Mouse (Mus musculus): ENCODE results near the gene Nod1.
A peak's percentile ranks its signal among the peaks of the same experiment; 100 is the strongest.

The Nod1 gene

DNA sequence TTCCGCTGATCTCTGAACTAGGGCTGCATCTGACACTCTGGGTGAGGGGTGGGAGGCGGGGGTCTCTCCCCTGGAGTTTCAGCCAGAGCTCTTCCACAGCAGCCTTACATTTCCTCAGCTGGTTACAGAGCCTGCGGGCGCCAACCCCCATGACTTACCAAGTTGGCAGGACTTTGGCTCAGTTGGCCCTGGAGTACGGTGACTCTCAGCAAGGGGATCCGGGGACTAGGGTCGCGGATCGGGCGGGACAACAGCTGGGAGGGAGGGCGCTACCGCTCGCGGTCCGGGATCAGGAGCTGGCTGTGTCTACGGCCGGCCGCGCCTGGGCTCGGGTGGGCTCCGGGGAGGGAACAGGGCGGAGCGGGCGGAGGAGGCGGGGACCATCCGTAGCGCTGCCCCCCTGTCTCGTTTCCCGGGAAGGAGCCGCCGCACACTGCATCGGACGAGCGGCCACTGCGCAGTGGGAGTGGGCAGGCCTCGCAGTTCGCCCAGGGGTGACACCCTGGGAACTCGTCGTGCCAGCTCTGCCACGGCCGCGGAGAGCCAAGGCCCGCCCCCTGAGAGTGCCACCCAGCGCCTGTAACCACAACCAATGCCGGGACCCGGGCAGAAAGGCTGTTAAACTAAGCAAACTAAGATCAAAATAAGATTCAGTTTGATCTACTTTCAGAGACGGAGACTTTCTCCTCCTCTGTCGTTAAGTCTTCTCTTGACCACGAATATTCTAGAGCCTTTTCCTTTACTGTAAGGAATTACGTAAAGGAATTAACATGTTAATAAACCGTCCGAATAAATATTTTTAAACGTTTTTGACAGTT is at the start of gene Nod1:
Nod1 (minus strand) TSS at position 502 of the 818 bp plus-strand sequence.
- peak; percentile 51 for DNase-seq

DNA sequence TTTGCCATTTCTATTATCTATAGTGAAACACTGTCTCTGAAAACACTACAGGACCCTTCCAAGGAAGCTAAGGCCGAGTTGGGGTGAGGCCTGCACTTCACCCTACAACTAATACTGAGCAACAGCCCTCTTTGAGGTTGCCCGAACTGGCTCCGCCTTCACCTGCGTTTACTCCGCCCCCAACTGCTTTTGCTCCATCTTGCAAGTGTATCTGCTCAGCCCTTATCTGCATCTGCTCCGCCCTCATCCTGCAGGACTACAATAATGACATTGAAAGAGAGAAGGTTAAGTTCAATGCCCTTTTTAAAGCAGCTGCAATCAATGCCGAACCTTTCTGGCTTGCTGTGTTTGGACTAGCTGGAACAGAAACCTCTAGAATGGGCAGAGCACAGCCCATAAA is 49.4 kb upstream of the Nod1 start:
- DNase-seq, result no peak

DNA sequence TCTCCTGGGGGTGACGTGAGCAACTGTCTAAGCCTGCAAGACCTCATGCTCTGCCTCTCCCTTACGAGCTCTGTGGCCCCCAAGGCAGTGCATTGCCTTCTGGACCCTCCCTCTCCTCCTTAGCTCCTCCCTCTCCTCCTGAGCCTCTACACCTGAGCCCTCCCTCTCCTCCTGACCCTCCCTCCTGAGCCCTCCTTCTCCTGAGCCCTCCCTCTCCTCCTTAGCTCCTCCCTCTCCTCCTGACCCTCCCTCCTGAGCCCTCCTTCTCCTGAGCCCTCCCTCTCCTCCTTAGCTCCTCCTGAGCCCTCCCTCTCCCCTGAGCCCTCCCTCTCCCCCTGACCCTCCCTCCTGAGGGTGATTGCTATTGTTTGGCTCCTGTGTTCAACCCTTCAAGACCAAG is 46.0 kb upstream of the Nod1 start:
- DNase-seq, result no peak

DNA sequence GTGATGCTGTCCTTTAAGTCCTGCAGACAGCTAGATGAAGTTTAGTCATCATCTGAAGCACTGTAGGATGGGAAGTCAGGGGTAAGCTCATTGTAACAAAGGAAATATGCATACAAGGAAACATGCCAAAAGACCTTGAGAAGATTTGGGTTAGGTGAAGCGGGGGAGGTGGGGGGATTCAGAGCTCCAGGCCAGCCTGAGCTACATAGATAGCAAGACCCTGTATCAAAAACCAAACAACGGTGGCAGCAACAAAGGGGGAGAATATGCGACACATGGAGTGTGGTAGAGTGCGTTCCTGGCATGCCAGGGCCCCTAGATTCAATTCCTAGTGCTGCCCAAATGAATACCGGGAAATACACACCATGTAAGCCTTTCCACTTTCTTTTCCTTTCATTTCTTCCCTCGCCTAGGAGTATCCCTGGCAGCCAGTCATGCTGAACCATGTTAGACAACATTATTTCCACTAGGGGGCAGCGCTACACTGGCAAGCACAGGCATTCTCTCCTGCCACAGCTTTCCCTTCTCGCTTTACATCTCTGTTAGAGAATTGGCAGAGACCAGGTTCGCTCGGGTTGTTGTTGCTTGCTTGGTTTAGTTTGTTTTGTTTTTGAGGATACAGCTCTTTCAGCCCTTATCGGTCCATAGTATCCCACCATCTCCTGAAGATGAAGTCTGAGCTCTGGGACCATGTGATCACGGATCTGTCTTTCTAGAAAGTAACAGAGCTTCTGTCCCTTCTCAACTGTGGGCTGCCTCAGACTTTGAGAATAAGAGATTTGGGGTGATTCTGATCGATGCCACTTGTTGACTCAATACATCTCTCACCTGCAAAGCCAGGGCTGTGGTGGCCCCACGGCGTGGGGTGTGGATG is 44.5 kb upstream of the Nod1 start:
- DNase-seq, result peak; percentile 37

DNA sequence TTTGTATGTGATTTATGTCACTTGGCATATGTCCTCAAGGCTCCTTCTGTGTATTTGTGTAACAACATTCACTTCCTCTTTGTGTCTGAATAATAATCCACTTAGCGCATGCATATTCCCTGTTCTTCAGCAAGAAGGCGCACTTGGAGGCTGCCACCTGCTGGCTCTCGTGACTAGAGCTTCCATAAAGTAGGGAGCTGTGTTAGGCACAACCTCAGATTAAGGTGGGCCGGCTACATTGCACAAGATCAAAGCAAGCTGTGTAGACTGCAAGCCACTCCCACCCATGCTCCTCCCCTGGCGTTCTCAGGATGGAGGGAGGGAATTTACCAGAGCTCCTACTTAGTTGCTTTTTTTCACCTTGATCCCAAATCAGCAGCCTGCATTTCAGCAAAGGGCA is 43.8 kb upstream of the Nod1 start:
- peak; percentile 39 for DNase-seq

DNA sequence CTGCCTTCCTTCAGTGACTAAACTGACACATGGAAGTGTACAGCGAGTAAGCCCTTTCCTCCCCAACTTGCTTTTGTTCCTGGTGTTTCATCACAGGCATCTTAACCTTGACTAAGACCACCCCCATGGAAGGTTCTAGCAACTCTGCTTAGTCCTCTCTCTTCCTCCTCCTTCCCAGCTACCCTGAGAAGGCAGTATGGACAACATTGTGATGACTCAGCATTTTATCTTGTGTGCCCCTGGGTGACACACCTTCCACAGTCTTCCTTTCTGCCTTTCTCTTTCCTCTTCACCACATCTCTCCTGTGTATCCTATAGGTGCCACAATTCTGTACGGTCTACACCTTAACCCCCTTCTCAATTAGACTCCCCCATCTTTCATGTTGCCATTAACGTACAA is 41.8 kb upstream of the Nod1 start:
- no peak for DNase-seq

DNA sequence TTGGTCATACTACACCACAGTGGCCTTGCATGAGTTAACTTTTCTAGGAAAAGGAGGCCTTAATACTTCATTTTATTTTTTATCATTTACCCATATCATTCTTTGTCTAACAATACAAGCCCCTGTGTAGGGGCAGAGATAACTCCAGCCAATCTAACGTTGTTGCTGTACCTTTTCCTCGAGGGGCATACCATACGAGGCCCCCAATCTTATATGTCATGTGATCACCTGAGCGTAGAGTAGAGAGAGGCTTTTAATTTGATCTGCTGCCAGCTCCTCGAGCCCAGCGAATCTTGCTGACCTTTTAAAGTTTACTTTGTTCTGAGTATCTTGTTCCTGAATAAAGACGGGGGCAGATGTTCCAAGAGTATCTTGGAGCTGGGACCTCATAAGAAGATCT is 40.1 kb upstream of the Nod1 start:
- DNase-seq, result no peak

DNA sequence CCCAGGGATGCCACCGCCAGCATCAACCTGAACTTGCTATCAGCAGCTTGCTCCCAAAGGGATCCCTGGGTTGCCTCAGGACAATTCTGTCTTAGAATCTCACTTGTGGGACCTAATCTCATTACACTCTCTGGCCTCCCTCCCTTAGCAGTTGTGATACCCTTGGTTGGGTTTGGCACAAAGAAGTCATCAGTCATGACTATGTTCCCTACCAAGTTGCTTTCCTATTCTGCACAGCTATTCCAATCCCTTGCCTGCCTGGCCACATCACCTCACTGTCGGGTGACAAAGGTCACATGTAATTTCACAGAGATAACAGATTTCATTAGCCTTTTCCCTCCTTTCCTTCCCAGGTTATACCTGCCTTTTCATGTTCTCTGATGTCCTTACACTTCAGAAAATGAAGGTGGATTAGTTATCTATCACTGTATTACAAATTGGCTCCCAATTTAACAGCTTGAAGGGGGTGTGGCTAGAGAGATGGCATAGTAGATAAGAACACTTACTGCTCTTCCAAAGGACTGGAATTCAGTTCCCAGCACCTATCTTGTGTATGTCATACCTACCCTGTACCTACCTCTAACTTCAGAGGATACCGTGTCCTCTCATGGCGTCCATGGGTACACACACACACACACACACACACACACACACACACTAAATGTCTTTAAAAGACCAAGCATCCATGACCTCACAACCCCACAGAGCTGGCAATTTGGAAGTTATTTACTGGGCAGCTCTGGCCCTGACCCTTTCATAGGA is 38.1 kb upstream of the Nod1 start:
- no peak for DNase-seq

DNA sequence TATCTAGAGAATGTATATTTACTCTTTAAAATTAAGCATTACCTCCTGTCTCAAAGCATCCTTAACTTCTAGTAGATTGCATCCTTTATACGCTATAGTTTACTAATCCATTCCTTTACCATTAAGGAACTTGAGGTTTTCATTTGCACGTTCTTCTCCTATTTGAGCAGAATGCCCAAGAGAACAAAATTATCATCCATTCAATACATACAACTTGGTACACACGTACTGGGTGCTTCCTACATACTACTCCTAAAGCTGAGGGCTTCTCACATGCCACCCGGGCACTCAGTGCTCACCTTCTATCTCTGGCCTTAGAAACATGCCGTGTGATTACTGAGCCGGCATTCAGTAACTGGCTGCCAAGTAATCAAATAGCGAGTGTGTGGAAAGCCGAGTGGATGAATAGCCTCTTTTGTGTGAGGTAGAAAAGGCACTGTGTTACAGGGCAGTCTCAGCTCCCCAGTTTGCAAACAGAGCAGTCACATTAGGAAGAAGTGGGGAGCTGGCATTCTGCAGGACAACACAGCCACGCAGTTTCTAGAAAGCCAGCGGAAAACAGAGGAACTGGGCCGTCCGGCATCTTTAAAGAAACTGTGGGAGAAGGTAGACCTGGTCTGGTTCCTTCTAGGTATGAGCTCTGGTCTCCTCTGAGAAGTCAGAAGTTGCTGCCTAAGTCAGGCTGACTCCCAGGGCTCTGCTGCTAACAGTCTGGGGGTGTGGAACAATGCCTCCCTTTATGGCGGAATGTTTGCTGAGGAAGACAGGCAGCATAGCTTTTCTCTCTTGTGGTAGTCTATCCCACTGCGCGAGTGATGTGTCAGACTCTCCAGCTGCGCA is 37.2 kb upstream of the Nod1 start:
- no peak for DNase-seq

DNA sequence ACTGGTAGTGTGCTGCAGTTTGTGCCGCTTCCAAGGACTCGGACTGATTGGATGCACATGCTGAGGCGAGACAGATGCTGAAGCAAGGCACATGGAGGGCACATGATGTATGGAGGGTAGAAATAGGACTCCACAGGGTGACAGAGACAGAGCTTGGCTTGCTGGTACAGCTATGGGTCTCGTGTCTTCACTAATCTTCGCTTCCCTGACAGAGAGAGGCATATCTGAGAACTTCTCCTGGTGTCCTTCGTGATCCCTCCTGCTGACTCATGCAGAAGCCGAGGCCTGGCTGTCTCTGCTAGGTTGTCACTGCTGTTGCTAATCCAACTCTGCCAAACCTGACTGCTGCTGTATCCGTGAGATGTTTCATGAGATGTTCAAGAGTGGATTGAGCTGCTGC is 36.0 kb upstream of the Nod1 start:
- DNase-seq, result no peak

DNA sequence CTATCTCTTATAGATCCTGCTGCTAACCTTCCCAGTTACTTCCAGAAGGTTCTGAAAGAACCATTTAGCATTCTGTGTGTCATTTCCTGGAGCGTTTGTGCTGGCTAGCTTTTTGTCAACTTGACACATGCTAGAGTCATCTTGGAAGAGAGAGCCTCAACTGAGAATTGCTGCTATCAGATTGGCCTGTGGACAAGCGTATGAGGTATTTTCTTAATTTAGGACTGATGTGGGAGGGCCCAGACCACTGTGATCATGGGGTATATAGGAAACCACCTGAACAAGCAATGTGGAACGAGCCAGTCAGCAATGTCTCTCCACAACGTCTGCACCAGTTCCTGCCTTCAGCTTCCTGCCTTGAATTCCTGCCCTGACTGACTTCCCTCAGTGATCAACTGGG is 31.1 kb upstream of the Nod1 start:
- DNase-seq, result no peak

DNA sequence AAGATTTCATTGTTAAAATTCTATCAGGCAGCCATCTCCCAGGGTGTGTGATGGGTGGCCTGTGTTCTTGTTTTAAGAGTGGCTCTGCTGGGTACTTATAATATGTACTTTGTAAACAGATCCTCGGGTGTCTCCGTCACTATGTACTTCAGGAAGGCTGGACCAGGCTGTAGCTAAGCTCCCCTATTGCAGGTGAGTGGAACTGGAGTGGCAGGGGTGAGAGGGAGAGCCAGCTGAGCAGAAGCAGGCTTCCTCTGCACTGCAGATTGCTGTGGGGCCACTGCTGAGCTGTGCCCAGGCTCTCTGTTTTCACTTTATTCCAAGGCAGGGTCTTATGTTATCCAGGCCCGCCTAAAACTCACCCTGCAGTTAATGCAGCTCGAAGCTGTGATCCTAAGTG is 30.0 kb upstream of the Nod1 start:
- no peak for DNase-seq

DNA sequence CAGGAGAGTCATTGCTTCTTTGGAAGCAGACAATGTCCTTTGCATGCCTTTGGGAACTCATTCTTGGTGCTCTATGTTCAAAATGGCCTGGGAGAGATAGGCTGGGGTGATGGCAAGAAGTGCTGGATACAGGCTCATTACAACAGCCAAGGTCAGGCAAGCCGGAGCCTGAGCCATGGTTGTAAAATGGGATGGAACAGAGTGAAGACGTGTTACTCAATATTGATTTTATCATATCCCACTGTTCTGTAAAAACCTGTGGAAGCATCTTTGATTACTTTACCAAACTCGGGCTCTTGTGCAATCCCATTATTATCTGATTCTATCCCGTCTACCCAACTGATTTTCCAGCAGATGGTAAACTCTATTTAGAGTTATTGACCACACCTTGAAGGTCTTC is 28.9 kb upstream of the Nod1 start:
- DNase-seq, result no peak

DNA sequence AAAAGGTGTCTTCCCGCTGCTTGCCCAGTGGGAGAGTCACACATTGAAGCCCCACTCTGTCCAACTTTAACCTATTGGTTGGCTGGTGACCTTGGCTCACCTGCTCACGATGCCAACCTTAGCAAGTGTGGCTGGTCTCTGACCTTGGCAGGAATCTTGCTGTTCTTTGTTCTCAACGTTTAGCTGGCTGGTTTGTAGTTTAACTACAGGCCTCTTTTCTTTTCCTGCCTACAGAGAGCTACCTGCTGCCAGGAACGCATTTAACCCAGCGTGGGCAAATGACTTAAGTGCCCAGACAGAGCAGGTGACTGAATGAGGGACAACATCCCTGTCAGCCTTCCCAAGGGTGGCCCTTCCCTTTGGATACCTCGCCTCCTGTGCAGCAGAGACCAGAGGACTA is 25.3 kb upstream of the Nod1 start:
- no peak for DNase-seq

DNA sequence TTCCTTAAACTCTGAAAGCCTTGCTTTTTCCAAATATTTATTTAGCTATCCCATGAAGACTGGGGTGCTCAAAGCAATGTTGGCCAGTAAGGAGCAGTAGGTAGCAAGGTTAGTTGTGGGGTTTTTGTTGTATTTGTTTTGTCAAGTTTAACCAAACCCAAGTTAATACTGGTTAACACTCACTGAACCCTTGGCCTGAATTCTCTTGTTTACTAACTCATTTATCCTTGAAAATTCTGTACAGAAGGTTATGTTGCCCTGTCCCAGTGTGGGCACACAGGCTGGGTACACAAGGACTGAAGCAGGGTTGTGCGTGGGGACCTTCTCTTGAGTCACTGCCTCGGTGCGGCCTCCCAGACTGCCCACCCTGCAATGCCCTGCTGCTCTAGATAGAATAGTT is 23.9 kb upstream of the Nod1 start:
- no peak for DNase-seq

DNA sequence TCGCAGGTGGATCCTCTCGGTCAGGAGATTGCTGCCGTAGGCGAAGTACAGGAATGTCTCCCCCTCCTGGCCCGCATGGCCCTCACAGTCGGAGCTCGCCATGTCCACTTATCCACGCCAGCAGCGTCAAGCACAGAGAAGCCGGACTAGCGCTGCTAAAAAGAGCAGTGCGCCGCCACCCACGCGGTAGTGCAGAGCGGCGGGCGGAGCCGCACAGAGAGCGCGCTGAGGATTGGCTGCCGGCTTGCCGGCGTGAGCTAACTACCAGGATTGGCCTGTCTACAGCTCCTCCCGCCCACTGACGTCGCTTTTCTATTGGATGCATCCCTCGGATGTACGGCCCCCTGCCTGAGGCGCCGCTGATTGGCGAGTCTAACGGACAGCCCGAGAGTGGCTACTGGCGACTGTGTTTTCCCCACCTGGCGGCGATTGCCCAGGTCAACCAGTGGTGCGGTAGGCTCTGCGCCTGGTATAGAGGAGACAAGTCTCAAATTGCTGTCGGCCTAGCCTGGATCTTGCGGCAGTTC is 20.4 kb upstream of the Nod1 start, which contains the start of gene Ggct:
Ggct (minus strand) TSS at position 217 of the 527 bp plus-strand sequence.
- peak; percentile 96 for DNase-seq

DNA sequence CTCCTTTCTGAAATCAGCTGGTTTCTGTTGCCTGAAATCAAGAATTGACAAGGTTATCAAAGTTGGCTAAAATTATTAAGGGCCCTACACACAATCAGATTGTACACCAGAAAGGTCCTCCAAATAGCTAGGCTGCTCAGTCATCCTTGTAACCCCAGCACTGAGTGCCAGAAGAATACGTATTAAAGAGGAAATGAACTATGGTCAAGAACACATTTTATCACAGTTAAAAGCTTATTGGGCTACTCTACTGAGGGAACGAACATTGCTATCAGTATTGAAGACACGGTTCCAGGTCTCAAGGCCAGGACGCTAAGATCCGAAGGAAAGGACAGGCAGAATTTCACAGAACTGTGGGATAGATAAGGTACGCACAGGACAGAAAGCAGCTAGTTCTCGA is 19.7 kb upstream of the Nod1 start:
- DNase-seq, result no peak

DNA sequence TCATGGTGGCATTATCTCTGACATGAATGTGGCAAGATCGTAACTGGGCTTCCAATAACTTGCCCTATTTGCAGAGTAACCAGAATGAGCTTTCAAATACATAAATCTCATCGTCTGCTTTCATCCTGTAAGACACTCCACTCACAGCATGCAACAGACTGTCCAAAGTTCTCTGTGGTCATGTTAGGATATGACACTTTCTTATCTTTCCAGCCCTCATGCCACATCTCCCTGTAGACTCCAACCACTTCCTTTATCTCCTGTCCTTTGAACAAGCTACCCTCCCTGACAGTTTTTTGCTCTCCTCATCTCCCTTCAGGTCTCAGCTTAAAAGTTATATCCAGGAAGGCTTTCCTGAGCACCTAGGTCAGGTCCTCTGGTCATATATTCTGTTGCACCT is 18.8 kb upstream of the Nod1 start:
- DNase-seq, result no peak

DNA sequence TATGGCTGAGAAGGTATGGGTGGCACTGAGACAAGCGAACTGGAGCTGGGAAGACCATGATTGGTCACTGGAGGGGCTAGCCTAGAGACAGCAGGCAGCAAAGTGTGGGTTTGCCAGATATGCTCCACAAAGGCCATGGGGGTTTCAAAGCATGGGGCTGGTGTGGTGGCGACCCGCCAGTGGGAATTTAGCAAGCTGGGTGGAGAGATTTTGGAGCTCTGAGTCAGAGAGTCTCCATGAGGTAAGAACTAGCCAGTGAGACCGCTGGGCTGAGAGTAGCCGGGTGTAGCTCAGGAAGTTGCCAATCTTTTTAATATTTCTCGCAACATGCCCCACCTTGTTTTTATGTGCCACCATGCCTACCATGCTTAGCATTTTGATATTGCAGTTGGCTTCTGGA is 15.7 kb upstream of the Nod1 start:
- no peak for DNase-seq

DNA sequence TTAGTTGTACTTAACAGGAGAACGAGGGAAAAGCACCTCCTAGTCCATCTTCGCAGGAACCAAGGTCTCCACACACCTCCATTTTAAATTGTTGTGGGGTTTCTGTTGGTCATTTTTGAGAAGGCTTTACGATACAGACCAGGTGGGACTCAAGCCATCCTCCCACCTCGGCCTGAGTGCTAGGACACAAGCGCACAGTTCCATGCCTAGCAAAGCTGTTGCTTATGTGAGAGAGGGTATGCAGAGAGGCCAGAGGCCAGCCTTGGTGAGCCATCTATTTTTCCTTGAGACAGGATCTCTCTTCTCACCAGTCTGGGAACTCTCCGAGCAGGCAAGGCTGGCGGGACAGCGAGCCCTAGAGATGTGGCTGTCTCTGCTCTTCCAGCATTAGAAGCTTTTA is 11.7 kb upstream of the Nod1 start:
- no peak for DNase-seq

DNA sequence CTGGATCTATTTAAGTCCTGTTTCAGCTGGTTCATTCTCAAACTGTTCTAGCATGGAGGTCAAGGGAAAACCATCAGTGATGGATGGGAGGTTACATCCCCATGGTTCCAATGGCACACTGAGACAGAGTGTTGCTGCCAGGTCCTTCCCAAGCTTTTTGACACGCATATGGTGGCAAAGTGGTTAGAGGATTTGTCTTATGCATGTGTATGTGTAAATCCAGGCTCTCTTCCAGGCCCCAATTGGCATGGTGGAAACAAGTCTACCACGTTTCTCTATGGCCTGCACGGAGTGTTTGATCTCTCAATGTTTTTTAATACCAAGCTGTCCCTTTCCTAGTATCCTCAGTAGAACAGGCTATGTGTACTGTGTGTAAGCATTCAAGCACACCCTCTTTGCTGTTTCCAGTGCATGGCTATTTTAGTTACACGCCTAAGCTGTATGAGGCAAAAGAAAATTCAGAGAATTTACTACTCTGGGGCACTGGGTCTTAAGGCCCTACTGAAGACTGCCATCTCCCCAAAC is 11.2 kb upstream of the Nod1 start:
- DNase-seq, result no peak

DNA sequence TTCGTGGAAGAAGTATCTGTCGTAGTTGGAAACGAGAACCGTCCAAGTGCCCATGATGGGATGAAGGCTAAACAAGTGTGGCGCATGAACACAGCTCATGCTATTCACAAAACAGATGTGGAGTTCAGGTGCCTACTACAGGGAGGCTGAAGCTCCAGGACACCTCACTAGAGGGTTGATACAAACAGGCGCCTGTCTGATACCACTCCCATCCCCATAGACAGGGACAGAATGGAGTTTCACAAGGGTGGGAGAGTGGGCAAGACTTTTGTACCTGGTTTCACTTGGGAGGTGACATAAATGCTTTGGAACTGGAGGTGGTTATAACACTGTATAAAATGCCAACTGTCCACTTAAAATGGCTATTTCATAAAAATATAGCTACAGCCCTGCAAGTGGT is 7.0 kb upstream of the Nod1 start:
- no peak for DNase-seq

Measured in right cerebral cortex, postnatal 25 days (tissue).